ENCODE assay signal across 7 mouse cellular contexts in the genomic region with DNA sequence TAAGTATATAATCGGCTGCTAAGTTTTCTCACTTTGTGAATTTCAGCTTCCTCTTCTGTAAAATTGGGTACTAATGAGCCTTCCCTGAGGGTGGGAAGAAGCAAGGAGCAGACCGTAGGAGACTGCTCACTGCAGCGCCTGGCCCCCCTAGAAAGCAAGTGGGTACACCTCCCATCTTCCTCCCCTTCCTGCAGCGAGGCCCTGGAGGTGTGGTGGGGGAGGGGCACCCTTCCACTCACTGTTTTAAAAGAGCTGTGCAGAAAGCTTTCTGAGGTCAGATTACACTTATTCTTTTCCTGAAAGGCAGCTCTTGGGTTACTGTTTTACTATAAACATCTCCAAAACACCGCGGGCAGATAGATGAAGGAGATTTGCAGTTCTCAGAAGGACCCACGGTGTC. TPM values are rescaled to one million over a fixed set of nuclear protein-coding genes. Genes with fewer than 3 reads are reported as not detected.
DNase-seq lines count a peak whose midpoint lies in the region; ATAC-seq and TF ChIP-seq lines count a peak whose summit lies in the region.

No protein-coding gene starts in this region.

- no peaks in the 10 kb centered on the region for H3K36me3 ChIP-seq in intestine, embryonic 16.5 days (ENCODE audit: control insufficient read depth, insufficient read depth, low read length)
- no peaks in the 10 kb centered on the region for H3K36me3 ChIP-seq in intestine, postnatal 0 days (ENCODE audit: control insufficient read depth, insufficient read depth)
- H3K36me3 ChIP-seq in ES-Bruce4 (ENCODE audit: control insufficient read depth, insufficient read depth, low read length, poor library complexity, severe bottlenecking), result no peaks in the 10 kb centered on the region

- TF ChIP-seq CTCF in intestine, postnatal 0 days (IDR thresholded peaks at IDR 0.05; ENCODE audit: low read depth), result no peak
- TF ChIP-seq CTCF in ES-Bruce4 (IDR thresholded peaks at IDR 0.05; ENCODE audit: low read depth, low read length), result no peak

- TF ChIP-seq POLR2A in ES-Bruce4 (IDR thresholded peaks at IDR 0.05; ENCODE audit: insufficient read depth, low read length), result no peak

- no peaks in the 10 kb centered on the region for H3K9me3 ChIP-seq in intestine, embryonic 16.5 days (ENCODE audit: control insufficient read depth, low read length)
- no peaks in the 10 kb centered on the region for H3K9me3 ChIP-seq in intestine, postnatal 0 days (ENCODE audit: control insufficient read depth)
- no peaks in the 10 kb centered on the region for H3K9me3 ChIP-seq in ES-Bruce4 (replicated peaks; ENCODE audit: control insufficient read depth, insufficient read depth, low read length, poor library complexity, severe bottlenecking)

- 5% methylated on average over 7 of the region's 7 CpGs for WGBS in intestine, embryonic 16.5 days
- 9% methylated on average over 7 of the region's 7 CpGs for WGBS in intestine, postnatal 0 days

- H3K4me3 ChIP-seq in intestine, embryonic 16.5 days (ENCODE audit: low read length), result no peak overlapping the region
- no peak overlapping the region for H3K4me3 ChIP-seq in intestine, postnatal 0 days (ENCODE audit: low read depth, low read length)
- H3K4me3 ChIP-seq in ES-Bruce4 (ENCODE audit: low read depth, low read length), result no peak overlapping the region

- no peak for ATAC-seq in intestine, embryonic 16.5 days
- ATAC-seq in intestine, postnatal 0 days, result no peak
- no peak for ATAC-seq in erythroid progenitor cell, adult 5-6 weeks (replicated peaks; ENCODE audit: low FRiP score, poor library complexity, severe bottlenecking)

- peak; percentile 66 for DNase-seq in embryo, embryonic 11 days
- DNase-seq in kidney, postnatal 10 days, result peak; percentile 67
- DNase-seq in layer of hippocampus, adult 11-12 months (ENCODE audit: low spot score), result no peak

- 0 out of 2 replicates have a peak overlapping the region, but pooled peaks have one; percentile 5 for H3K4me2 ChIP-seq in intestine, embryonic 16.5 days (ENCODE audit: low read depth, low read length)
- no peak overlapping the region for H3K4me2 ChIP-seq in intestine, postnatal 0 days (replicated peaks; ENCODE audit: low read depth)

- TF ChIP-seq EP300 in ES-Bruce4 (IDR thresholded peaks at IDR 0.05; ENCODE audit: insufficient read depth, low read depth, low read length), result 0 out of 2 replicates have a peak, but pooled peaks have one; percentile 19

- no peaks in the 10 kb centered on the region for H3K27me3 ChIP-seq in intestine, embryonic 16.5 days (replicated peaks; ENCODE audit: control insufficient read depth, insufficient read depth, low read length)
- no peaks in the 10 kb centered on the region for H3K27me3 ChIP-seq in intestine, postnatal 0 days (replicated peaks; ENCODE audit: control insufficient read depth, insufficient read depth, low read length)
- no peaks in the 10 kb centered on the region for H3K27me3 ChIP-seq in ES-Bruce4 (ENCODE audit: control insufficient read depth, insufficient read depth, low read length, poor library complexity, severe bottlenecking)

- H3K27ac ChIP-seq in intestine, embryonic 16.5 days (ENCODE audit: low read length), result no peak overlapping the region
- no peak overlapping the region for H3K27ac ChIP-seq in intestine, postnatal 0 days (ENCODE audit: low read depth, low read length)
- no peak overlapping the region for H3K27ac ChIP-seq in ES-Bruce4 (ENCODE audit: insufficient read depth, low read length)

- no peak overlapping the region for H3K9ac ChIP-seq in intestine, embryonic 16.5 days (ENCODE audit: low read depth, low read length)
- no peak overlapping the region for H3K9ac ChIP-seq in intestine, postnatal 0 days (ENCODE audit: low read depth, low read length)
- no peak overlapping the region for H3K9ac ChIP-seq in ES-Bruce4 (ENCODE audit: low read depth, poor library complexity, severe bottlenecking)

- H3K4me1 ChIP-seq in intestine, embryonic 16.5 days (ENCODE audit: control insufficient read depth, insufficient read depth, low read length), result peaks cover 5% of the 10 kb centered on the region
- no peaks in the 10 kb centered on the region for H3K4me1 ChIP-seq in intestine, postnatal 0 days (replicated peaks; ENCODE audit: control insufficient read depth, insufficient read depth, low read length)
- no peaks in the 10 kb centered on the region for H3K4me1 ChIP-seq in ES-Bruce4 (ENCODE audit: control insufficient read depth, insufficient read depth, low read length)

RNA-seq across cellular contexts. Expression of a gene that starts 34.4 kb away (rescaled TPM):
- 7.6 and 7.7 TPM in 2 replicates for polyA plus RNA-seq in intestine, embryonic 16.5 days (2015; fragmentation: Nextera tagmentation; extraction: Ambion mirVana)
- 5.3 and 5.7 TPM in 2 replicates for polyA plus RNA-seq in intestine, postnatal 0 days (2015; fragmentation: Nextera tagmentation; extraction: Ambion mirVana)
- 33.0 and 34.6 TPM in 2 replicates for polyA plus RNA-seq in ES-Bruce4 (2011; ENCODE audit: insufficient read depth, insufficient read length, low read depth, missing spikeins)
- total RNA-seq in erythroid progenitor cell, adult 5-6 weeks (2015; ENCODE audit: low replicate concordance), result 63.8 and 75.5 TPM in 2 replicates
- 78.1 and 90.7 TPM in 2 replicates for total RNA-seq in erythroid progenitor cell, adult 5-6 weeks (2017; ENCODE audit: low replicate concordance)
